Mouse (Mus musculus): Measurements from ENCODE around the gene Bud13.
"Not testable (repeated sequence)": the region's sequence is repeated elsewhere in the genome, so short reads cannot be mapped to it uniquely, and the experiment has no call there.

- TF ChIP-seq CTCF (IDR thresholded peaks at IDR 0.05; ENCODE audit: insufficient read depth, low read length); POLR2A (IDR thresholded peaks at IDR 0.05; ENCODE audit: borderline replicate concordance, extremely low read depth, low read depth, low read length): not testable (repeated sequence)
Measured at GRCm38 (mm10) chr9:46336294-46336693, 53.5 kb downstream of the Bud13 start.
